Comparison of ENCODE assay signal across 8 mouse cellular contexts in the genomic region with DNA sequence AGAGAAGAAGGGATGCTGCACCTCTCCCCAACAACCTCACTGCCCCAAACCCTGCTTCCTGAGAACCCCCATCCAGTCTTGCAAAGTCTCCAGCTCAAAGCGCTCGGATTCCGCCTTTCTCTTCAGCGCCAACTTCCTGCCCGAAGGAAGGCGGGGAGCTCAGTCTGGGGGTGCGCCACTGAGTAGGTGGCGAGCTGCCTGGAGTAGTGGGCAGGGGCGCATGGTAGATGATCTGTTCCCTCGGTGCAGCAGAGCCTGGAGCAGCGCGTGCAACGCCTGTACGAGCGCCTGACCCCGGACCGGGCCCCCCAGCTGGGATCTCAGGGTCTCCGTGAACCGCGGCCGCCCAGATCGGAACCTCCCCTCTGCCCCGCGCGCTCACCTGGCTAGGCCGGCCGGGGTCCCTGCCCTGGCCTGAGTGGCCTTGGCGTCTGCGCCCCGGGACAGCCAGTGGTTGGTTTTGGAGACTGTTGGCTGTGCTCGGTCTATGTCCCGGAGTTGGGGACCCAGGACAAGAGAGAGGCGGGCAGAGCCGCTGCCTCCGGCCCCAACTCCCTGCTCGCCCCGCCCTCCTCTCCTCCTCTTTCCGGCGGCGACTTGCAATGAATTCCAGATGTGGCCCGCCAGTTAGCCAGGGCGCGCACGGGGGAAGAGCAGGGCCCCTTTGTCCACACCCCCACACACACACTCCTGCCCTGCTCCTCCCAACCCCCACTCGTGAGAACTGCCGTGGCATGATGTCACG. TPM values are rescaled to one million over a fixed set of nuclear protein-coding genes. Genes with fewer than 3 reads are reported as not detected.
DNase-seq lines count a peak whose midpoint lies in the region; ATAC-seq lines count a peak whose summit lies in the region.

A gene (minus strand): TSS at position 566 of the 745 bp plus-strand sequence.

- H3K9me3 ChIP-seq in embryonic facial prominence, embryonic 11.5 days (replicated peaks; ENCODE audit: control insufficient read depth, low read length), result no peaks in the 10 kb centered on the region
- no peaks in the 10 kb centered on the region for H3K9me3 ChIP-seq in intestine, embryonic 16.5 days (ENCODE audit: control insufficient read depth, low read length)
- no peaks in the 10 kb centered on the region for H3K9me3 ChIP-seq in limb, embryonic 13.5 days
- no peaks in the 10 kb centered on the region for H3K9me3 ChIP-seq in midbrain, embryonic 14.5 days (ENCODE audit: control insufficient read depth, low read length)

- H3K36me3 ChIP-seq in embryonic facial prominence, embryonic 11.5 days (replicated peaks; ENCODE audit: control insufficient read depth, insufficient read depth, low read depth, low read length), result no peaks in the 10 kb centered on the region; the same call in 1 of the 2 replicates
- no peaks in the 10 kb centered on the region for H3K36me3 ChIP-seq in intestine, embryonic 16.5 days (ENCODE audit: control insufficient read depth, insufficient read depth, low read length)
- H3K36me3 ChIP-seq in limb, embryonic 13.5 days, result no peaks in the 10 kb centered on the region
- no peaks in the 10 kb centered on the region for H3K36me3 ChIP-seq in midbrain, embryonic 14.5 days (ENCODE audit: control insufficient read depth, insufficient read depth, low read length)

- WGBS in embryonic facial prominence, embryonic 11.5 days, result under 1% methylated on average over 43 of the region's 47 CpGs
- WGBS in intestine, embryonic 16.5 days, result under 1% methylated on average over 45 of the region's 47 CpGs
- under 1% methylated on average over 42 of the region's 47 CpGs for WGBS in limb, embryonic 13.5 days
- WGBS in midbrain, embryonic 14.5 days, result under 1% methylated on average over 47 of the region's 47 CpGs

- peak within 1 kb of the TSS; percentile 95 for H3K9ac ChIP-seq in embryonic facial prominence, embryonic 11.5 days (replicated peaks; ENCODE audit: low read length)
- peak within 1 kb of the TSS; percentile 87 for H3K9ac ChIP-seq in intestine, embryonic 16.5 days (ENCODE audit: low read depth, low read length)
- H3K9ac ChIP-seq in limb, embryonic 13.5 days, result peak within 1 kb of the TSS; percentile 96
- peak within 1 kb of the TSS; percentile 69 for H3K9ac ChIP-seq in midbrain, embryonic 14.5 days (replicated peaks; ENCODE audit: low read length)

- H3K4me3 ChIP-seq in embryonic facial prominence, embryonic 11.5 days (ENCODE audit: low read depth, low read length), result peak within 1 kb of the TSS; percentile 86
- peak within 1 kb of the TSS; percentile 80 for H3K4me3 ChIP-seq in intestine, embryonic 16.5 days (ENCODE audit: low read length)
- peak within 1 kb of the TSS; percentile 83 for H3K4me3 ChIP-seq in limb, embryonic 13.5 days
- H3K4me3 ChIP-seq in midbrain, embryonic 14.5 days (replicated peaks; ENCODE audit: low read depth, low read length), result peak within 1 kb of the TSS; percentile 57

- peak within 1 kb of the TSS; percentile 80 for H3K4me2 ChIP-seq in embryonic facial prominence, embryonic 11.5 days (ENCODE audit: low read depth, low read length)
- H3K4me2 ChIP-seq in intestine, embryonic 16.5 days (ENCODE audit: low read depth, low read length), result peak within 1 kb of the TSS; percentile 87
- peak within 1 kb of the TSS; percentile 95 for H3K4me2 ChIP-seq in limb, embryonic 13.5 days (replicated peaks)
- H3K4me2 ChIP-seq in midbrain, embryonic 14.5 days (ENCODE audit: low read length), result peak within 1 kb of the TSS; percentile 94

- peak; percentile 77 for ATAC-seq in embryonic facial prominence, embryonic 11.5 days (replicated peaks; ENCODE audit: insufficient number of reproducible peaks, low FRiP score, low TSS enrichment, low read depth)
- ATAC-seq in granulocyte monocyte progenitor cell, adult 5-6 weeks (replicated peaks; ENCODE audit: poor library complexity, severe bottlenecking), result peak; percentile 69
- peak; percentile 81 for ATAC-seq in intestine, embryonic 16.5 days
- ATAC-seq in limb, embryonic 13.5 days (ENCODE audit: low FRiP score, low read depth), result peak; percentile 80
- ATAC-seq in midbrain, embryonic 14.5 days (ENCODE audit: low FRiP score, low TSS enrichment), result peak; percentile 72

- no peaks in the 10 kb centered on the region for H3K27me3 ChIP-seq in embryonic facial prominence, embryonic 11.5 days (ENCODE audit: control insufficient read depth, insufficient read depth, low read length)
- H3K27me3 ChIP-seq in intestine, embryonic 16.5 days (replicated peaks; ENCODE audit: control insufficient read depth, insufficient read depth, low read length), result no peaks in the 10 kb centered on the region
- no peaks in the 10 kb centered on the region for H3K27me3 ChIP-seq in limb, embryonic 13.5 days
- no peaks in the 10 kb centered on the region for H3K27me3 ChIP-seq in midbrain, embryonic 14.5 days (ENCODE audit: control insufficient read depth, insufficient read depth, low read length)

- H3K4me1 ChIP-seq in embryonic facial prominence, embryonic 11.5 days (ENCODE audit: control insufficient read depth, insufficient read depth, low read length), result peaks cover 5% of the 10 kb centered on the region
- H3K4me1 ChIP-seq in intestine, embryonic 16.5 days (ENCODE audit: control insufficient read depth, insufficient read depth, low read length), result peaks cover 43% of the 10 kb centered on the region
- H3K4me1 ChIP-seq in limb, embryonic 13.5 days, result peaks cover 49% of the 10 kb centered on the region
- H3K4me1 ChIP-seq in midbrain, embryonic 14.5 days (ENCODE audit: control insufficient read depth, insufficient read depth, low read length), result peaks cover 23% of the 10 kb centered on the region

- peak; percentile 60 to 61 for DNase-seq in cerebellum, postnatal 10 days
- no peak for DNase-seq in cerebellum, adult 11 months
- DNase-seq in embryonic facial prominence, embryonic 11.5 days (ENCODE audit: low spot score), result peak; percentile 95
- DNase-seq in midbrain, embryonic 14.5 days, result peak; percentile 82
- DNase-seq in spleen, adult 18-20 months, result peak; percentile 39 to 66

- peak within 1 kb of the TSS; percentile 98 for H3K27ac ChIP-seq in embryonic facial prominence, embryonic 11.5 days (replicated peaks; ENCODE audit: low read depth, low read length)
- H3K27ac ChIP-seq in intestine, embryonic 16.5 days (ENCODE audit: low read length), result peak within 1 kb of the TSS; percentile 90
- H3K27ac ChIP-seq in limb, embryonic 13.5 days, result peak within 1 kb of the TSS; percentile 99
- peak within 1 kb of the TSS; percentile 57; the same call in 1 of the 2 replicates for H3K27ac ChIP-seq in midbrain, embryonic 14.5 days (replicated peaks; ENCODE audit: low read depth, low read length)

RNA-seq across cellular contexts. Expression of the gene that starts here (rescaled TPM):
- polyA plus RNA-seq in embryonic facial prominence, embryonic 11.5 days (2014; fragmentation: Nextera tagmentation; extraction: Ambion mirVana), result 37.5 and 43.6 TPM in 2 replicates
- 3.7 and 11.0 TPM in 2 replicates for total RNA-seq in granulocyte monocyte progenitor cell, adult 5-6 weeks (2014; fragmentation: Nextera tagmentation)
- total RNA-seq in granulocyte monocyte progenitor cell, adult 5-6 weeks (2017), result 3.2 and 3.4 TPM in 2 replicates
- polyA plus RNA-seq in intestine, embryonic 16.5 days (2015; fragmentation: Nextera tagmentation; extraction: Ambion mirVana), result 24.3 and 24.4 TPM in 2 replicates
- polyA plus RNA-seq in limb, embryonic 13.5 days (2015; fragmentation: Nextera tagmentation; extraction: Ambion mirVana), result 60.3 and 66.9 TPM in 2 replicates
- polyA plus RNA-seq in midbrain, embryonic 14.5 days (2014; fragmentation: Nextera tagmentation; extraction: Ambion mirVana), result 4.1 and 10.8 TPM in 2 replicates
